ENCODE assay signal across 20 mouse cellular contexts in genomic region chr3:133482887-133483286, GRCm38 (mm10).
DNase-seq lines count a peak whose midpoint lies in the region; ATAC-seq and TF ChIP-seq lines count a peak whose summit lies in the region.
"Had no signal": no experiment of that assay in that cellular context is flagged by ENCODE, and none has a peak within 500 bp of the region (broad histone marks: within the 10 kb centered on the region; RNA-seq: fewer than 3 reads in every experiment).

No protein-coding gene starts in this region.

- TF ChIP-seq POLR2A in liver, adult 2 months (IDR thresholded peaks at IDR 0.05; ENCODE audit: extremely low read depth, insufficient read depth, low read length) = no peak

- no peak overlapping the region for H3K4me2 ChIP-seq in hindbrain, embryonic 16.5 days (ENCODE audit: low read length)
- H3K4me2 ChIP-seq in hindbrain, embryonic 13.5 days = no peak overlapping the region
- H3K4me2 ChIP-seq: heart, embryonic 11.5 days; limb, embryonic 15.5 days; neural tube, embryonic 12.5 days had no signal

- no peak overlapping the region for H3K4me3 ChIP-seq in hindbrain, embryonic 16.5 days (ENCODE audit: low read length)
- no peak overlapping the region for H3K4me3 ChIP-seq in hindbrain, embryonic 13.5 days
- no peak overlapping the region for H3K4me3 ChIP-seq in liver, adult 2 months (ENCODE audit: insufficient read depth, low read depth, low read length)
- H3K4me3 ChIP-seq: hindbrain, embryonic 10.5 days; limb, embryonic 15.5 days; neural tube, embryonic 12.5 days had no signal

- no peaks in the 10 kb centered on the region for H3K9me3 ChIP-seq in hindbrain, embryonic 16.5 days (ENCODE audit: control insufficient read depth, low read length)
- no peaks in the 10 kb centered on the region for H3K9me3 ChIP-seq in hindbrain, embryonic 13.5 days
- H3K9me3 ChIP-seq: hindbrain, embryonic 10.5 days; limb, embryonic 15.5 days; neural tube, embryonic 12.5 days had no signal

- H3K4me1 ChIP-seq in hindbrain, embryonic 16.5 days (ENCODE audit: control insufficient read depth, insufficient read depth, low read depth, low read length) = no peaks in the 10 kb centered on the region
- no peaks in the 10 kb centered on the region for H3K4me1 ChIP-seq in hindbrain, embryonic 13.5 days (replicated peaks)
- H3K4me1 ChIP-seq in liver, adult 2 months (ENCODE audit: control insufficient read depth, insufficient read depth, low read length) = no peaks in the 10 kb centered on the region
- H3K4me1 ChIP-seq: hindbrain, embryonic 10.5 days; limb, embryonic 15.5 days; neural tube, embryonic 12.5 days had no signal

- no peaks in the 10 kb centered on the region for H3K79me2 ChIP-seq in liver, adult 2 months (ENCODE audit: control insufficient read depth, insufficient read depth, low read length)

- no peak overlapping the region for H3K9ac ChIP-seq in hindbrain, embryonic 16.5 days (ENCODE audit: low read depth, low read length)
- H3K9ac ChIP-seq in hindbrain, embryonic 13.5 days = no peak overlapping the region
- H3K9ac ChIP-seq in liver, adult 2 months (ENCODE audit: low read depth, low read length) = no peak overlapping the region
- H3K9ac ChIP-seq: limb, embryonic 15.5 days; neural tube, embryonic 12.5 days had no signal

- WGBS in hindbrain, embryonic 16.5 days = 75% methylated on average over 1 of the region's 1 CpGs
- 95% methylated on average over 1 of the region's 1 CpGs for WGBS in hindbrain, embryonic 13.5 days
- 34% methylated on average over 1 of the region's 1 CpGs for WGBS in liver, adult 2 months

- H3K27me3 ChIP-seq in hindbrain, embryonic 16.5 days (replicated peaks; ENCODE audit: control insufficient read depth, insufficient read depth, low read length) = no peaks in the 10 kb centered on the region
- no peaks in the 10 kb centered on the region for H3K27me3 ChIP-seq in hindbrain, embryonic 13.5 days
- no peaks in the 10 kb centered on the region for H3K27me3 ChIP-seq in liver, adult 2 months (ENCODE audit: control insufficient read depth, insufficient read depth, low read length)
- H3K27me3 ChIP-seq: limb, embryonic 15.5 days; neural tube, embryonic 12.5 days had no signal

- H3K36me3 ChIP-seq in hindbrain, embryonic 16.5 days (ENCODE audit: control insufficient read depth, insufficient read depth, low read length) = peaks cover 16% of the 10 kb centered on the region
- peaks cover 74% of the 10 kb centered on the region for H3K36me3 ChIP-seq in hindbrain, embryonic 13.5 days
- H3K36me3 ChIP-seq in liver, adult 2 months (ENCODE audit: control insufficient read depth, insufficient read depth, low read length) = peaks cover 48% of the 10 kb centered on the region

- peak; percentile 12 to 38 for DNase-seq in cerebellum, postnatal 14 days
- DNase-seq in cerebellum, postnatal 4 days (ENCODE audit: low spot score in 2 of 2) = no peak
- DNase-seq in liver, adult 2 months (ENCODE audit: extremely low read depth, low read depth, low spot score) = peak; percentile 43
- DNase-seq in liver = no peak
- DNase-seq in ovary, postnatal 14 days (ENCODE audit: low spot score) = no peak
- DNase-seq: adrenal gland, postnatal 25 days; kidney, adult 8-10 months; left cerebral cortex, postnatal 4 days; lung, postnatal 4 days; midbrain, embryonic 14.5 days; retina, postnatal 1 day; right cerebral cortex, postnatal 25 days; spleen, adult 18-20 months had no signal

- no peak for TF ChIP-seq CTCF in liver, adult 2 months (IDR thresholded peaks at IDR 0.05; ENCODE audit: low read depth, low read length)

- no peak overlapping the region for H3K27ac ChIP-seq in hindbrain, embryonic 16.5 days (ENCODE audit: low read depth, low read length)
- no peak overlapping the region for H3K27ac ChIP-seq in hindbrain, embryonic 13.5 days
- no peak overlapping the region for H3K27ac ChIP-seq in liver, adult 2 months (replicated peaks; ENCODE audit: insufficient read depth, low read depth, low read length)
- H3K27ac ChIP-seq: hindbrain, embryonic 10.5 days; limb, embryonic 15.5 days; neural tube, embryonic 12.5 days had no signal

- 0 out of 2 replicates have a peak, but pooled peaks have one; percentile 60 for ATAC-seq in hindbrain, embryonic 16.5 days
- ATAC-seq in hindbrain, embryonic 13.5 days (ENCODE audit: low FRiP score) = no peak
- ATAC-seq: inflammation-experienced regulatory T-cells, adult 6 months had no signal

Comparison
In these comparisons a context has a peak if more than half of its experiments do, and no peak if none do; other contexts are left out.
1. DNase-seq: peak in cerebellum, postnatal 14 days (2 of 2) and liver, adult 2 months (single experiment); none in cerebellum, postnatal 4 days (0 of 2), liver (single experiment) and ovary, postnatal 14 days (single experiment).